Mouse (Mus musculus) c-Kit-positive CD71-negative TER-119-negative erythroid progenitor cells, embryonic 14.5 days (primary cell): Measurements from ENCODE around the gene Xlr.
"Not testable (repeated sequence)": the region's sequence is repeated elsewhere in the genome, so short reads cannot be mapped to it uniquely, and the experiment has no call there.

Experiments used
- DNase-seq: peaks from one replicate; pipeline ENCODE4 v3.0.0-alpha.2; 2013; ENCODE audit warnings: low read depth

Xlr gene

DNA sequence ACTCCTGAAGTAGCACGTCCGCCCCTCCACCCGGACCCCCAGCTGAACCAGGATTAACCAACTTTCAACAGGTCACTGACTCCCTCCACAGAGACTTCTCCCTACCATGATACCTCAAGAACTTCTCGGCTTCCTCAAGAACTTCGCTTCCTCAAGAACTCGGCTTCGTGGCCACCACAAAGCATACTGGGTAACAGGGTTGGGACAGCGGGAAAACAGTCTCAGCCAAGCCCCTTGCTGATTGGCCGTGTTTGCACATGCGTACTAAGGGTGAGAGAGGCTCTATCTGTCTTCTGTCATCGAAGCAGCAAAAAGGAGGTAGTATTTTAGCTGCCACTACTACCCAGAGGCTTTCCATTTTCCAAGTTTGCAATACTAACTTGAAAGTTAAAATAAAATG, at the start of gene Xlr:
Xlr (minus strand) TSS at position 188 of the 400 bp plus-strand sequence.
- DNase-seq: not testable (repeated sequence)

DNA sequence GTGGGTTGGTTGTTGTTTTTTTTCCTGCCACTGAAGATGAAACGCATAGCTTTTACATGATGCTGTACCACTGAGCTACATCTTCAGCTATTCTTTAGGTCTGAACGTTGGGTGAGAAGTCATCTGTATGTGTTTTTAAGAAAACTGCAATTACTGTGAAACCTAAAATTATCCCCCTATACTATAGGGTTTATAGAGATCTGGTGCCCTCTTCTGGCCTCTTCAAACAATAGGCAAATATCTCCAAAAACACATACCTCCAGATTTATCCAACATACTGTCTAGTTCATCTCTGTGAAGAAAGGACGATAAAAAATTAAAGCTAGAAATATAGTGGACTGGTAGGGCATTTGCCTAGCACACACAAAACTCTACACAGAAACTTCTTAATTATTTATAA, 1.6 kb upstream of the Xlr start:
- DNase-seq: peak; percentile 1

DNA sequence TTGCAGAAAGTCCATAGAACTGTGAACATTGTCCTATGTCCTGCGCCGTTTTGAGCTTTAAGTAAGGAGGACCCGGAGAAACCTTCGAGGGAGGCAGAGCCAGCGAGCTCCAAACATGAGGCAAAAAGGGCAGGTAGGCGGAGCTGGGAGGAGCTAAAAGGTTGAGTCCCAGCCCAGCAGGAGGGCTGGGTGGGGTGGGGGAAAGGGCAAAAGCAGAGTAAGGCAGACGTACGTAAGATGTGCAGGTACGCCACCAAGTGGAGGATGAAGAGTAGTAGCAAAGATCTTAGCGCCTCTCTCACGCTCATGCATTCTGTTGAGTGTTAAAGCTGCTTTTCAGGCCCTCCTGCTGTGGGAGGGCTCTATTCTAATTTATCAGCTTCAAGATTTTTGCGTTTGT, 21.2 kb downstream of the Xlr start, which contains the start of gene Zfp36l3:
Zfp36l3 (minus strand) TSS at position 119 of the 400 bp plus-strand sequence.
- no peak for DNase-seq

DNA sequence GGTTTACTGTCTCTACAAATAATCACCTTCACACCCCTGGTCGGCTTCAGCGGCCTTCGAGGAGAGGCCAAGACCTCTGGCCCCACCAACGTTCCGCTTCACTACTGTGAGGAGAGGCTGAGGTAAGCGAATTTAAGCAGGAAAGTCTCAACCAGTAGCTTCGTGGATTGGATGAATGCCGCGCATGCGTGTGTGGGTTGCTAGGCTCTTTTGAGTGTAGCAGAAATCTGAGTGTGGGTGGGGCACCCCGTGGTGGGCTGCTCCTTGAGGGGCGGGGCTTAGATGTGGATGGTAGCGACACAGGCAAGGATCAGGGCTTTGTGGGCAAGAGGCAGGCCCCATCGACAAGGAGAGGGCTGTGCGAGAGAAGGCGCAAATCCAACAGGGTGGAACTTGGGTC, 39.8 kb downstream of the Xlr start, which contains the start of gene 1700013H16Rik:
1700013H16Rik (minus strand) TSS at position 96 of the 400 bp plus-strand sequence.
- no peak for DNase-seq

DNA sequence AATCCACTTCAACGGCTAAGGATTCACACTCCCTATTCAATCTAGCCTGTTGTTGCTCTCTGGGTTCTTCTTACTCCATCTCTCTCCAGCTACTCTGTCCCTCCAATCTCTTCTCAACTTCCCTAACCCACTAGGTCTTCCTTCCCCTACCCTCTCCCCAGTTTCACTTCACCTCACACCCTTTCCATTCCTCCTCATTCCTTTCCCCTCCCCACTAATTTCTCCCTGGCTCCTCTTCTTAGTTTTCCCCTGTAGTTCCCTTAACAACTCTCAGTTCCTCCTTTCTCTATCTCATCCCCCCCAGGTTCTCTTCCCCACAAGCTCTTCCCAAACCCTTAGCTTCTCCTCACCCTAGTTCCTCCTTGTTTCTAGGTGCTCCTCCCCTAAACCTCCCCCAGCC, 44.7 kb downstream of the Xlr start:
- no peak for DNase-seq

DNA sequence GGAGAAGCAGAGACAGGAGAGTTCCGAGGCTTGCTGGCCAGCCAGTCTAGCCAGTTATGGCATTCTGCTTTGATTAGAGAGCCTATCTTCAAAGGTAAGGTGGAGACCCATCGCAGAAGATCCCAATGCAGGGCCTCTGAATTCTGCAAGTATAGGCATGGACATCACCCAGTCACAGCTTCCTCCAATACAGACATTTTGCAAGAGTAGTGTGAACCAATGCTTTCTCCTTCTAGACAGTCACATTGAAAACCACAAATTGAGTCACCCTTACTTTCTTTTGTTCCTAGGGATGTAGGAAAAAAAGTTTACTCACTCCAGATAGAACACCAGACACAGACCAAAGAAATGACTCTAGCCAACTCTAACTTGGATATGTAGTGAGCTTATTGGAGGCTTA, 68.5 kb downstream of the Xlr start:
- DNase-seq: no peak
